Mouse (Mus musculus): ENCODE data around the gene Eno2. TPM values are rescaled to one million over a fixed set of nuclear protein-coding genes. Genes with fewer than 3 reads are reported as not detected.

The Eno2 gene
- polyA plus RNA-seq, 1 experiment from 2014 or later: 27.8 TPM

GRCm38 (mm10) chr6:124729850-124730705 lies 39.4 kb downstream of the Eno2 start:
- Histone ChIP-seq H3K9me3 (no peaks in the 10 kb centered on the region), H3K27ac (no peak overlapping the region), H3K4me1 (0 out of 2 replicates have a peak, but pooled peaks cover 5% of the 10 kb centered on the region), H3K36me3 (no peaks in the 10 kb centered on the region), H3K4me2 (replicated peaks) (no peak overlapping the region), H3K4me3 (no peak overlapping the region), H3K9ac (no peak overlapping the region), H3K27me3 (replicated peaks) (no peaks in the 10 kb centered on the region)
- 81% methylated on average over 8 of the region's 8 CpGs for WGBS
- ATAC-seq (ENCODE audit: low FRiP score, low read depth): no peak

- Histone ChIP-seq H3K9ac (no peak overlapping the region), H3K27me3 (replicated peaks) (no peaks in the 10 kb centered on the region), H3K27ac (no peak overlapping the region), H3K4me1 (0 out of 2 replicates have a peak, but pooled peaks cover 5% of the 10 kb centered on the region), H3K9me3 (no peaks in the 10 kb centered on the region), H3K4me3 (no peak overlapping the region), H3K36me3 (no peaks in the 10 kb centered on the region), H3K4me2 (replicated peaks) (no peak overlapping the region)
- ATAC-seq (ENCODE audit: low FRiP score, low read depth): no peak
- WGBS: 93% methylated on average over 10 of the region's 10 CpGs
These were observed 40.9 kb downstream of the Eno2 start for GRCm38 (mm10) chr6:124728621-124729020.

- Histone ChIP-seq H3K36me3 (no peaks in the 10 kb centered on the region), H3K4me2 (replicated peaks) (no peak overlapping the region), H3K4me1 (no peaks in the 10 kb centered on the region), H3K27ac (no peak overlapping the region), H3K9me3 (no peaks in the 10 kb centered on the region), H3K27me3 (replicated peaks) (no peaks in the 10 kb centered on the region), H3K9ac (no peak overlapping the region), H3K4me3 (no peak overlapping the region)
- WGBS: 86% methylated on average over 10 of the region's 10 CpGs
- ATAC-seq (ENCODE audit: low FRiP score, low read depth): no peak
These were observed 45.0 kb downstream of the Eno2 start for GRCm38 (mm10) chr6:124724472-124724871.

DNA sequence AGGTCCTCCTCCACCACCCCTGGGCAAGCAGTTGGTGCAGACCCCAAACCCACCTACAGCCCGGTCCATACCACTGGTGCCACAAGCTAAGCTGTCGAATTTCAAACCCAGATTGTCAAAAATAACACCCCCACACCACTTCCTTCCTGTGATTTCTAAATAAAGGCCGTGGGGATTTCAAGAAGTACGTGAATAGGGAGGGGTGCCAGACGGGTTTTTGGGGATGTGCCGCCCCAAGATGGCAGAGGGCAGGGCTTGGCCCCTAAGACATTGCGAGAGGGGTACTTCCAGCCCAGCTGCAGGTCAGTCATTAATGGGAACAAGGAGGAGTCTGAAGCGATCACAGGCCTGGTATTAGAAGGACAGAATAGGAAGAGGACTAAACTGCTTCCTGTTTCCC lies 45.9 kb downstream of the Eno2 start:
- no peak for ATAC-seq (ENCODE audit: low FRiP score, low read depth)
- H3K9ac ChIP-seq: no peak overlapping the region
- H3K36me3 ChIP-seq: no peaks in the 10 kb centered on the region
- H3K4me1 ChIP-seq: no peaks in the 10 kb centered on the region
- 79% methylated on average over 8 of the region's 8 CpGs for WGBS
- no peaks in the 10 kb centered on the region for H3K9me3 ChIP-seq
- H3K4me2 ChIP-seq (replicated peaks): no peak overlapping the region
- no peak overlapping the region for H3K4me3 ChIP-seq
- H3K27ac ChIP-seq: no peak overlapping the region
- H3K27me3 ChIP-seq (replicated peaks): no peaks in the 10 kb centered on the region

GRCm38 (mm10) chr6:124722876-124723473 lies 46.5 kb downstream of the Eno2 start:
- no peak for ATAC-seq (ENCODE audit: low FRiP score, low read depth)
- Histone ChIP-seq H3K4me1 (no peaks in the 10 kb centered on the region), H3K9me3 (no peaks in the 10 kb centered on the region), H3K27ac (no peak overlapping the region), H3K36me3 (peaks cover under 1% of the 10 kb centered on the region), H3K4me2 (replicated peaks) (no peak overlapping the region), H3K9ac (no peak overlapping the region), H3K27me3 (replicated peaks) (no peaks in the 10 kb centered on the region), H3K4me3 (no peak overlapping the region)
- 83% methylated on average over 6 of the region's 6 CpGs for WGBS

DNA sequence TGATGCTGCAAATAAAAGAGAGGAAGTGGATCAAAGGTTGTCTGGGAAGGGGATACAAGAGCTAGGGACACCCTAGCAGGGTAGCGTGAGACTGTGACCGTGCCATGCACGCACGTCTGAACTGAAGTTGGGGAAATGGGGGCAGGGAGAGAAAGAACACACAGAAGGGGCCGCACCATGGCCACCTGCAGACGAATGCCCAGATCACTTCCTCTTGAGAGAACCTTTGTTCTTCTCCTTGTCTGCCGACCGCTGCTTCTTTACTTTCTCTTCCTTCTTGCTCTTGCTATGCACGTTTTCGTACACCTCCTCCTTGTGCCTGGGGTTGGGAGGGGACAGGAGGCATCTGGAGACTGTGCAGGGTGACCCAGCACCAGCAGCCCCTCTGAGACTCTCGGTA lies 48.6 kb downstream of the Eno2 start:
- Histone ChIP-seq H3K27me3 (replicated peaks) (no peaks in the 10 kb centered on the region), H3K36me3 (peaks cover 21% of the 10 kb centered on the region), H3K9ac (no peak overlapping the region), H3K4me2 (replicated peaks) (no peak overlapping the region), H3K27ac (no peak overlapping the region), H3K4me3 (no peak overlapping the region), H3K9me3 (no peaks in the 10 kb centered on the region), H3K4me1 (no peaks in the 10 kb centered on the region)
- 64% methylated on average over 11 of the region's 11 CpGs for WGBS
- ATAC-seq (ENCODE audit: low FRiP score, low read depth): no peak

DNA sequence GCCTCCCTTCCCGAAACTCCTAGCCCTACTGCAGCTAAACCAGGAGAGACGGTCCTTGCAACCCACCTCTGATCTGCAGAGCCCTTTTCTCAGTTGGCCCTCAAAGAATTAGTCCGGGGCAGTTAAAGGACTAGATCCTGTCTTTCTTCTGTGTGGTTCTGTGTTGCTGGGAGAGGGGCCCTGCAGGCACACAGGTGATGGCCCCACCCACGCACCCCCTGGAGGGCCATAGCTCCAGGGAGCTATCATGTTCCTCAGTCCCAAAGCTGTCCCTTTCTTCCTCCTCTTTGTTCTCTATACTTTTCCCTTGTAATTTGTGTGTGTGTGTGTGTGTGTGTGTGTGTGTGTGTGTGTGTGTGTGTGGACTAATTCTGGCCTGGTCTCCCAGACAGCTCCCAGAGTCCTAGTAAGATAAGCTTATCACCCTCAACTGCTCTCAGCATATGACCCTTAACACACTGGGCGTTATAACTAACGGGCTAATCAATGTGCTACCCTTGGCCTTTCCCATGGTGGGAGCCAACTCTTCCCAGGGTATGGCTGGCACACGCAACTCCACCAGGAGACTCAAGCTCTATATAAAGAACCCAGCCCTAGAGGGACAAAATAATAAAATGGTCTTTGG lies 50.0 kb downstream of the Eno2 start:
- no peak for ATAC-seq (ENCODE audit: low FRiP score, low read depth)
- Histone ChIP-seq H3K27me3 (replicated peaks) (no peaks in the 10 kb centered on the region), H3K4me2 (replicated peaks) (no peak overlapping the region)

DNA sequence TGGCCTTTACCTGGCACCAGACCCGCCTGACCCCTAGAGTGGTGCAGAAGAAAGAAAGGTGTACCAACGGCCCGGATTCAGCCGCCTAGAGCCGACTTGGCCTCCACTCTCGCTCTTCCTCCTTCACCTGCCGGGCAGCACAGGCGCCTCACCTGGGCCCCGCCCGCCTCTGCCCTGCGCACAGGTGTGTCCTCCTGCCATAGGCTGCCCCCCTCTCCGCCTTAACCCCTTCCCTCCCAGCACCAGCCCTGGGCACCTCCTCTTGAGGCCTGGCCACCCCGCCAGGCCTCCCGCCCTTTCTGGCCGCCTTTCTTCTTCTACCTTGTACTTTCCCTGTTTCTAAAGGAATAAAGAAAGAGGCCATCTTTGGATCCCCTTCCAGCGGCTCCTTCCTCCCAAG lies 50.8 kb downstream of the Eno2 start:
- H3K4me3 ChIP-seq: no peak overlapping the region
- H3K9ac ChIP-seq: no peak overlapping the region
- H3K27me3 ChIP-seq (replicated peaks): no peaks in the 10 kb centered on the region
- H3K36me3 ChIP-seq: peaks cover 43% of the 10 kb centered on the region
- no peak for ATAC-seq (ENCODE audit: low FRiP score, low read depth)
- H3K27ac ChIP-seq: no peak overlapping the region
- H3K4me1 ChIP-seq: peaks cover 6% of the 10 kb centered on the region
- no peaks in the 10 kb centered on the region for H3K9me3 ChIP-seq
- WGBS: 59% methylated on average over 16 of the region's 16 CpGs
- H3K4me2 ChIP-seq (replicated peaks): no peak overlapping the region

More for the DNA sequence above, 50.0 kb downstream of the Eno2 start:
- Histone ChIP-seq H3K9me3 (no peaks in the 10 kb centered on the region), H3K36me3 (peaks cover 35% of the 10 kb centered on the region), H3K4me3 (no peak overlapping the region), H3K4me1 (no peaks in the 10 kb centered on the region), H3K27ac (no peak overlapping the region), H3K9ac (no peak overlapping the region)
- 75% methylated on average over 7 of the region's 7 CpGs for WGBS

GRCm38 (mm10) chr6:124717968-124718367 lies 51.5 kb downstream of the Eno2 start:
- H3K36me3 ChIP-seq: peaks cover 44% of the 10 kb centered on the region
- no peak for ATAC-seq (ENCODE audit: low FRiP score, low read depth)
- WGBS: 89% methylated on average over 13 of the region's 13 CpGs
- H3K4me1 ChIP-seq: peaks cover 14% of the 10 kb centered on the region
- no peak overlapping the region for H3K4me2 ChIP-seq (replicated peaks)
- H3K4me3 ChIP-seq: no peak overlapping the region
- H3K9me3 ChIP-seq: no peaks in the 10 kb centered on the region
- no peak overlapping the region for H3K9ac ChIP-seq
- no peak overlapping the region for H3K27ac ChIP-seq
- H3K27me3 ChIP-seq (replicated peaks): no peaks in the 10 kb centered on the region

GRCm38 (mm10) chr6:124716864-124717490 lies 52.5 kb downstream of the Eno2 start:
- ATAC-seq (ENCODE audit: low FRiP score, low read depth): no peak
- WGBS: 71% methylated on average over 20 of the region's 20 CpGs
- Histone ChIP-seq H3K27ac (no peak overlapping the region), H3K27me3 (replicated peaks) (no peaks in the 10 kb centered on the region), H3K9me3 (no peaks in the 10 kb centered on the region), H3K36me3 (peaks cover 44% of the 10 kb centered on the region), H3K9ac (no peak overlapping the region), H3K4me2 (replicated peaks) (no peak overlapping the region), H3K4me1 (peaks cover 18% of the 10 kb centered on the region), H3K4me3 (no peak overlapping the region)

- 0 out of 2 replicates have a peak overlapping the region, but pooled peaks have one; percentile 38 for H3K27ac ChIP-seq
- H3K36me3 ChIP-seq: peaks cover 51% of the 10 kb centered on the region
- WGBS: 22% methylated on average over 11 of the region's 11 CpGs
- peak overlapping the region; percentile 97 for H3K4me2 ChIP-seq (replicated peaks)
- ATAC-seq (ENCODE audit: low FRiP score, low read depth): no peak
- H3K9me3 ChIP-seq: no peaks in the 10 kb centered on the region
- H3K9ac ChIP-seq: peak overlapping the region; percentile 91
- no peaks in the 10 kb centered on the region for H3K27me3 ChIP-seq (replicated peaks)
- H3K4me1 ChIP-seq: peaks cover 36% of the 10 kb centered on the region
- peak overlapping the region; percentile 94 for H3K4me3 ChIP-seq
These were observed 56.6 kb downstream of the Eno2 start for GRCm38 (mm10) chr6:124712918-124713317.
